Mouse (Mus musculus) midbrain, embryonic 15.5 days (tissue): ENCODE measurements around the gene Dip2b. TPM values are rescaled to one million over a fixed set of nuclear protein-coding genes. Genes with fewer than 3 reads are reported as not detected.

Source experiments
- polyA plus RNA-seq: library from polyadenylated mRNA; unstranded; fragments of >200 nt; fragmentation: Nextera tagmentation; extraction: Ambion mirVana; gene quantifications from 2 replicates; pipeline ENCODE4 v1.2.1, GENCODE M21; 2015

The Dip2b gene
- polyA plus RNA-seq, 1 experiment from 2014 or later: 20.2 TPM

Other genes starting within 250 kb of the Dip2b start
- 13.9 and 14.2 TPM in 2 replicates for gene Lima1, start 163.2 kb upstream of the Dip2b start, polyA plus RNA-seq
- gene Fam186a, start 71.6 kb upstream of the Dip2b start, polyA plus RNA-seq: 0.09 TPM in 1 of 2 replicates, not detected in the other
- gene Larp4, start 68.6 kb upstream of the Dip2b start, polyA plus RNA-seq: 19.8 and 21.4 TPM in 2 replicates
- gene Atf1, start 189.2 kb downstream of the Dip2b start, polyA plus RNA-seq: 16.0 TPM in 2 replicates
- not detected in 2 replicates for gene Tmprss12, start 242.2 kb downstream of the Dip2b start, polyA plus RNA-seq